Mouse (Mus musculus) thymus, adult 2 months (tissue): ENCODE measurements around the gene Zmiz1.

Experiments used
- CTCF ChIP-seq: fragments of 200-500 bp; IDR thresholded peaks from 2 replicates; pipeline ENCODE4 v1.5.1; 2012; ENCODE audit warnings: mild to moderate bottlenecking, control low read depth, low read length, moderate library complexity, borderline replicate concordance; ENCODE audit not compliant: control insufficient read depth, poor library complexity, insufficient read depth; ENCODE audit errors: extremely low read depth
- POLR2A ChIP-seq: fragments of 200-500 bp; IDR thresholded peaks from 2 replicates; pipeline ENCODE4 v1.6.1; 2012; ENCODE audit warnings: mild to moderate bottlenecking, low read length, control low read depth, moderate library complexity; ENCODE audit not compliant: control insufficient read depth, poor library complexity, insufficient read depth; ENCODE audit errors: extremely low read depth

DNA sequence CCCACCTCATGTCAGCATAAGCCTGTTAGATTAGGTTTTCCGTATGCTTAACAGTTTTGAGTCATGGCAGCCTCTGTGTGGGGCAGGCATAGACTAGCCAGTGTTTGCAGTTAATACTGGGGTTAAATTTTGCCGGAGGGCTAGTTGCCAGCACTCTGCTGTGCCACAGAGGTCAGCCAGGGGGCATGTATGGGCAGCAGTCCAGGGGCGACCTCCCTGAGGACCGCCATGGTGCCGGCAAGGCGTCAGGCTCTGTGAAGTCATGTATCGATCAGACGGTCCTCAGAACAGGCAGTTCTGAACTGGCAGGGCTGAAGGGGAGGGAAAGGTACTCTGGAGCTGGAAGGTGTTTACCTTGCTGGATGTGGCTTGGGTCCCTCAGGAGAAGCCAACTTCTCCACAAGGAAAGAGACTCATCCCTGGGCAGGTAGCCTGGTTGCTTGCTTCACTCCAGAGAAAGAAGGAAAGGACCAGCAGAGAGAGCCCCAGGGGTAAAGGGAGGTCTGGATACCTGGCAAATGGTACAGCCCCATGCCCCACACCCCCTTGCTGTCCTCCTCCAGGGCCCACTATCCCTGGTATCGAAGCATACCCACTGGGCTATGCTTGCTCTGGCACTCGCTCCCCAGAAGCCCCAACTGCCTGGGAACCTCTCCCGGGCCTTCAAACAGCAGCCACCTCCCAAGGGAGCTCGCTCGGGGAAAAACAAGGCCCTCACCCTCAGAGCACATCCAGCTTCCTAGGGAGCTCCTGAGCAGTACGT, 151.6 kb downstream of the Zmiz1 start:
- no peak for TF ChIP-seq CTCF
- no peak for TF ChIP-seq POLR2A
